Mouse (Mus musculus) left cerebral cortex, adult 2 months (tissue): ENCODE data around the gene Ofd1. TPM values are rescaled to one million over a fixed set of nuclear protein-coding genes. Genes with fewer than 3 reads are reported as not detected.

Source experiments
- DNase-seq, 2 experiments: peaks; one replicate each; pipeline ENCODE4 v3.0.0; 2021 to 2022; ENCODE audit warnings: low spot score in 2 of 2, mixed read lengths in 1 of 2; ENCODE audit errors: extremely low spot score in 1 of 2
- H3K27ac ChIP-seq: fragments of 200-600 bp; 2 replicates; pipeline ENCODE4 v1.8.1; 2022
- H3K4me3 ChIP-seq: fragments of 200-600 bp; 2 replicates; pipeline ENCODE4 v1.8.1; 2022
- CTCF ChIP-seq: fragments of 200-600 bp; IDR thresholded peaks from 2 replicates; pipeline ENCODE4 v1.8.1; 2022; ENCODE audit warnings: antibody characterized with exemption, mild to moderate bottlenecking, moderate library complexity
- intact Hi-C: fragments of 180-260 bp; cut with DNase I; formaldehyde crosslinking; loops from one replicate; pipeline ENCODE4 v1.15.1; 2025
- long read RNA-seq, 2 experiments: library from polyadenylated mRNA; stranded (forward); transcript quantifications; one replicate each; pipeline ENCODE4 v2.0.0; 2021; ENCODE audit warnings: borderline mapping rate in 2 of 2
- total RNA-seq, 2 experiments: library from RNA; stranded (reverse); gene quantifications; 2 replicates each; pipeline ENCODE4 v1.2.3; 2021

The Ofd1 gene
- total RNA-seq, result 1 to 10 TPM; 4.8 to 5.4 TPM
- long read RNA-seq, experiment 1, full-length matches to known transcripts, result 7 of 13 reads
- long read RNA-seq, experiment 1, partial matches to known transcripts, result 2 of 13 reads
- long read RNA-seq, experiment 1, other reads (novel, unspliced or antisense), result 4 of 13 reads
- long read RNA-seq, experiment 2, full-length matches to known transcripts, result 3 of 5 reads
- long read RNA-seq, experiment 2, partial matches to known transcripts, result 0 of 5 reads
- long read RNA-seq, experiment 2, other reads (novel, unspliced or antisense), result 2 of 5 reads

DNA sequence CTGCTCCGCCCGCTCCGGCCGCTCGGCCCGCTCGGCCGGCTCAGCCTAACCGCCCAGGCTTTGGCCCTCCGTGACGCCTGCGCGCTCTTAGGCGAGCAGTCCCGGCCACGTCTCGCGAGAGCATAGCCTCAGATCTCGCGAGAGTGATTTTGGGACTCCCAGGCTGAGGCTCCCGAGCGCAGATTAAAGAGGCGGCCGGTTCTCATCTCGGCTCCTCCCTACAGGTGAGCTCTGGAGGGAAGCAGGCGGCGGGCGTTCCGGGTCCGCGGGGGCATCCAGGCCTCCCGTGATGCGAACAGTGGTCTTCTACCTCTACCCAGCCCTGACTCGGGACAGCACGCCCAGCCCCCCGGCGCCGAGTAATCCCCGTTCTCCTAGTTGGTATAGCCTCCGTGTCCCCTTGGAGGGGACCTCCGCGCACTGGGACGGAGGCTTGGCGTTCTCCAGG lies at the start of gene Ofd1:
TSS of gene Ofd1 (minus strand) at position 89 of the 448 bp plus-strand sequence.
- Histone ChIP-seq H3K4me3 (peak within 1 kb of the TSS; percentile 69), H3K27ac (peak within 1 kb of the TSS; percentile 89)
- intact Hi-C loops, result loop anchor here (2.0 to 10.0 kb wide), 4 partner anchors 37 to 794 kb away; partner anchors contain the start of gene Rab9
- DNase-seq, result peak; percentile 85 to 90
- no peak for TF ChIP-seq CTCF

DNA sequence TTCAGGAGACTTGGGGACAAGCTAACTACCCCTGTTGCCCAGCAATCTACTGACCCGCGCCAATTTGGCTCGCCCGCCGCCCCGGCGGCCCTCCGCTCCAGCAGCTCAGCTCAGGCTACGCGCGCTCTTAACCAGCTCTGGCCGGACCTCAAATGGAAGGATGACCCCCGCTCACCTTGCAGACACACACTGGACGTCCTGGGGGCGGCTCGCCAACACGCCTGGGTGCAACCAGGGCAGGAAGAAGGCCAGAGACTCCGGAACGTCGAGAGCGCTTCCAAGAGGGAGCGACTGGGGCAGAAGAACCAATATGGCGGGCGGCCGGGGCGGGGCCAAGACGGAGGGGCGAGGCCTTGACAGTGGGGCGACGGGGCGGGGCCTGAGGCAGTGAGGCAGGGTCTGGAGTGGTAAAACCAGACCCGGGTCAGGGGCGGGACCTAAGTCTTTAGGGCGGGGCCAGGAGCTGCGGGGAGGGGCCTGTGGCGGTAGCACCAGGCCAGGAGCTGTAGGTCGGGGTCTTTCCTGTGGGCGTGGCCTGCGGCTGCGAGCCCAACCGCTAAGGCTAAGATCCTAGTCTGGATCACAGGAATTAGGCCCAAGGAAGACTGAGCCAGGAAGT lies 39.0 kb upstream of the Ofd1 start, which contains the start of gene Rab9:
TSS of gene Rab9 (minus strand) at position 503 of the 619 bp plus-strand sequence.
- peak; percentile 84 to 87 for DNase-seq
- intact Hi-C loops, result loop anchor here (1.0 to 5.0 kb wide), 2 partner anchors 31 to 37 kb away; partner anchors contain the start of genes Ofd1 and Trappc2
- Histone ChIP-seq H3K27ac (peak within 1 kb of the TSS; percentile 84), H3K4me3 (peak within 1 kb of the TSS; percentile 50)
- TF ChIP-seq CTCF, result no peak

DNA sequence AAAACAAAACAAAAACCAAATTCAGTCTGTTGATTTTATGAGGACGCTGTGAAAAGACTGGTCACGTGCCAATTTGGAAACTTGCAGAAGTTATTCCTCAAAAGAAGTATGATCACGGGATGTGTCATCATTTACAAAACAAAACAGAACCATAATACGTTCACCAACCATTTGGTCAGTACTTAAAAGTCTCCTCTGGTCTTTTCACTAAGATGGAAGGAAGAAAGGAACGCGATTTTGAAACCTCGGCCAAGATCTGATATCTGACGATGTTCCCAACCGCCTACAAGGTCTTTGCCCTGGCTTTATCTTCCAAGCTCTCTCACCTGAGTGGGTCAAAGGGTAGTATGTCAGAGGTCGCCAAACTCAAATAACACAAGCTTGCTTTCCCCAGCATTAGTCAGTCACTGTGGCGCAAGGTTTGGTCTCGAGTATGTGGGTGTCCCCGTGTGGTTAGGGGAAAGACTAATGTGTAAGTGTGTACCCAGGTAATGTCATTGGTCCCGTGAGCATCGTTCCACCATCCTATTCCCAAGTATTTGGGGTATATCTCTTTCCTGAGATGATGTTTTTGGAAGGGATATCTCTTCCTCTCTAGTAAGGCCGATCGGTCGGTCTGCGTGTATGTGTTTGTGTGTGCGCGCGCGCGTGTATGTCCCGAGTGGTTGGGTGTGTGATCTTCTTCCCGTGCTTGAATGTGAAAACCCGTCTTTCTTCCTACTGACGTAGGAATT lies 38.3 kb upstream of the Ofd1 start:
- intact Hi-C loops, result loop anchor here (1.0 to 5.0 kb wide), 2 partner anchors 32 to 36 kb away; partner anchors contain the start of genes Ofd1 and Trappc2

DNA sequence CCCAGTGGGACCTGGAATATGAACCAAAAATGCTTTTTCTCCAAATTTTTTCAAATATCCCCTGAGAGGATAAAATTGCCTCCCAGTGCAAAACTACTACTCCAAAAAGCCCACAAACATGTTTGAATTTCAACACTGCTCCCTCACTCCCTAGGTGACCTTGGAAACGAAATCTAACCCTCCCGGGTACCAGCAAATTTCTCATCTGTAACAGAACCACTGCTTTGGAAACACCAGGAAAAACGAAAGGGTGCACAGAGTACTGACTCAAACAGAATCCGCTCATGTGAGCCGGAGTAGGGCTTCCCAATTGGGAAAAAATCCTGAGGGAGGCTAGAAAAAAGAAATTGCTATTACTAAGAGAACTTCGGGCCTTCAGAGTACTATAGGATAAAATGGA lies 36.9 kb upstream of the Ofd1 start:
- DNase-seq, result no peak
- Histone ChIP-seq H3K4me3 (peak overlapping the region; percentile 22), H3K27ac (no peak overlapping the region)
- no peak for TF ChIP-seq CTCF
- intact Hi-C loops, result loop anchor here (5.0 kb wide), 1 partner anchor 35 kb away; the partner anchor contains the start of genes Ofd1 and Trappc2

More for the DNA sequence above, 38.3 kb upstream of the Ofd1 start:
- H3K4me3 ChIP-seq, result peak overlapping the region; percentile 50
- no peak for DNase-seq
- TF ChIP-seq CTCF, result no peak
- H3K27ac ChIP-seq, result peak overlapping the region; percentile 84

DNA sequence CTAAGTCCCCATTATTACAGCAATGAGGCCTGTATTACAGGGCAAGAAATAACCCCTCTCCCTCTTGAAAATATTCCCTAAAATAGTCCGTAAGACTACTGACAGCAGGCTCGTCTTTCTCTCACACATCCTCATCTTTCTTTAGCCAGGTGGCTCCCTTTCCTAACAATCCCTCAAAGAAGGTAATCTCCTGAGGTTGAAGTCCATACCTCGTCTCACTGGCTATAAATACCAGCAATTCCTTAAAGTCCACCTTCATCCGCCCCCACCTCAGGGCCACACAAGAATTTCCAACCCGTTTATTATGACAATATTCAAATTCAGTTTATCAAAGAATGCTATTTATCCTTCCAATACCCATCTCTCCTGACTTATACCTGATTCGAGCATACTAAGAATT lies 32.1 kb upstream of the Ofd1 start:
- H3K27ac ChIP-seq, result no peak overlapping the region
- no peak overlapping the region for H3K4me3 ChIP-seq
- intact Hi-C loops, result no loop called here
- DNase-seq, result no peak
- no peak for TF ChIP-seq CTCF

DNA sequence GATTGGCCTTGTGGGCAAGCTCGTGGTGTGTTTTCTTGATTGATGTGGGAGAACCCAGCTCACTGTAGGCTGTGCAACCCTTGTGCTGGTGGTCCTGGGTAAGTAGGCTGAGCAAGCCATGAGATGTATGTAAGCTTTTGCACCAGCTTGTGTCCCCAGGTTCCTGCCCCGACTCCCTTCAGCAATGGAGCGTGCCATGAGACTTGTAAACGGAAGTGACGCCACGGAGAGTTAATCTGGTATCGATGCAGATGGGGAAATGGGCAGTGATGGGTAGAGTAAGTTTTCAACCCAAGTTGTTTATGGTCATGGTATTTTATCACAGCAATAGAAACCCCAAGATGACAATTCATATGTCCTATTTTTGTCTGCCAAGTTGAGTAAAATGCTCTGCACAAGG lies 27.8 kb upstream of the Ofd1 start:
- intact Hi-C loops, result no loop called here
- TF ChIP-seq CTCF, result no peak
- Histone ChIP-seq H3K4me3 (no peak overlapping the region), H3K27ac (no peak overlapping the region)
- DNase-seq, result no peak

DNA sequence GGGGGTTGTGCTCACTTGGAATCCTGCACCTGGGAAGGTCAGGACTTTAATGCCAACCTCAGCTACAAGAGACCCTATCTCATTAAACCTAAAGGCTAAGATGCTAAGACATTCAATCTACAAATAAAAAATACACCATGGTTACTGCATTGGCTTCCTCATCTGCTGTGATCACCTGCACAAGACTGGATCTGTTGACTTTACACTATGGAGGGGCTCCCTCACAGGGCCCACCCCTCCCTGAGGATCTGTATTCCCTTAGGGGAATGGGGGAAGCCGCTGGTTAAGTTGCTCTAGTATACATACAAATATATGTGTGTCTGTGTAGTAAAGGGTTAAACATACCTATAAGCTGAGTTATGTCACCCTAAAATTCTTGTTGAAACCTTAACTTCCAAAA lies 15.0 kb upstream of the Ofd1 start:
- intact Hi-C loops, result no loop called here
- no peak overlapping the region for H3K27ac ChIP-seq
- DNase-seq, result no peak
- H3K4me3 ChIP-seq, result no peak overlapping the region
- TF ChIP-seq CTCF, result no peak

DNA sequence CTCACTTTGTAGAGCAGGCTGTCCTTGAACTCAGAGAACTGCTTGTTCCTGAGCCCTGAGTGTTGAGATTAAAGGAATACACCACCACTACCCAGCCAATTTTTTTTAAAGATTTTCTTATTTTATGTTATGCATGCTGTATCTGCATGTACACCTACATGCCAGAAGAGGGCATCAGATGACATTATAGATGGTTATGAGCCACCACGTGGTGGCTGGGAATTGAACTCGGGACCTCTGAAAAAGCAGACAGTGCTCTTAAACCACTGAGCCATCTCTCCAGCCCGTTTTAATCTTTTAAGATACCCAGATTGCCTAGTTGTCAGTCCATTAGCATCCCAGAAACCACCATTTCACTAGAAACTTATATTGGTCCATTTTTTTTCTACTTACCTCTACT lies 13.8 kb upstream of the Ofd1 start:
- peak; percentile 16 for TF ChIP-seq CTCF
- DNase-seq, result no peak
- intact Hi-C loops, result no loop called here
- Histone ChIP-seq H3K4me3 (no peak overlapping the region), H3K27ac (no peak overlapping the region)

DNA sequence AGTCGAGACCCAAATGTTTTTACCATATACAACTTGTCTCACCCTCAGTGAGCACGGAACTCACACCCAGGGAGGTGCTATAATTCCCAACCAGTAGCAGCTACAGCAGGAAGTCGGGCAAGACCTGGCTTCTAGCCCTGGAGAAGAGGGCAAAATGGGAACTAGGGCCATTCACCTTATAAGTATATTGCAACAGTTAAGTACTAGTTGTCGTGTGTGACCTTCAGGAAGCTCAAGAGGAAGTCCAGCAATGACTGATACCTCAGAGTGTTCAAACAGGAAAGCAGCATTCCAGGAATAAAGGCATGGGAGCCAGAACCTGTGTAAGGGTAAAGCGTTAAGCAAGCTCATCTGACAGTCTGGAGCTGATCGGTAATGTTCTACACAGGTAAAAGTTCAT lies 13.0 kb upstream of the Ofd1 start:
- no peak overlapping the region for H3K4me3 ChIP-seq
- no peak overlapping the region for H3K27ac ChIP-seq
- intact Hi-C loops, result no loop called here
- no peak for TF ChIP-seq CTCF
- no peak for DNase-seq

DNA sequence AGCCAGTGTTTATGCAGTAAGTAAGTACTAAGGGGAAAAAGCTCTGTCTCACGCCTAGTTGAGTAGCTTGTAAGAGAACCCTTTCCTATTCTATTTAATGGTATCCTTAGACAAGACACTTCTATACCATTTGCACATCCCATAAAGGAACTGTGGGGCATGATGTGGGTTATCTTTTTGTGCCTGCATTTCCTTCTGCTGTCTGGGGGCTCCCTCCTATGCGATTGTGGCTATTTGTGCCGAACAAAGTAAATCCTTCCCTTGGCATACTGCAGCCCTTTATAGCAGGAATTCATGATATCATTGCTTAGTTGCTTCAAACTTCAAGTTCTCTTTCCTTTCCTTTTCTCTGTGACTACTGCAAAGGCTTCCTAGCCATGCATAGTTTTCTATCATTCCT lies 4.0 kb upstream of the Ofd1 start:
- no peak for DNase-seq
- intact Hi-C loops, result loop anchor here (5.0 to 10.0 kb wide), 3 partner anchors 33 to 790 kb away; partner anchors contain the start of gene Rab9
- H3K4me3 ChIP-seq, result no peak overlapping the region
- H3K27ac ChIP-seq, result no peak overlapping the region
- no peak for TF ChIP-seq CTCF

DNA sequence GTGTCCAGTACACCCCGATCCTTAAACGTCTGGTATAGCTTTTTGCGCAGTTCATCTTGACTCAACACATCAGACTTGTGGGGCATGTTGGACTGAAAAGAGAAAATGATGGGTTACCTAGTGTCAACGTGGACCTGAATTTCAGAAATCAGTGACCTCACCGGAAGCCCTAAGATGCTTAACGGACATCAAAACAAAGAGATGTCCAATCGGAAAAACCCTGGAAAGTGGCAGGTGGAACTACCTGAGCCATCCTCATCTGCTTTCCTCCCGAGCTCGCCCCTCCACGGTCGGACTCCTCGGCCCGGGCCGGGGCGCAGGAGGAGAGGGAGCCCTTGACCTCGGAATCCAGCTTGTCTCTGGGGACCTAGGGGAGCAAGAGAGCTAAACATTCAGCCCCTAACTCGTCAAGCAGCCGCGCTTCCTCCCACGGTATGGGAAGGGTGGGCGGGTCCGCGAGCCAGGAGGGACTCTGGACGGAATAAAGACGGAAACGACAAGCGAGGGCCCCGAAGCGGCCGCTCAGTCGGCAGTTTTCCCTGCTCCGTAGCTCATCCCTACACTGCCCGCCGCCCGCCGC lies 378 bp downstream of the Ofd1 start, which contains the start of gene Trappc2:
TSS of gene Trappc2 (plus strand) at position 539 of the 580 bp plus-strand sequence.
- DNase-seq, result peak in 1 of 2 experiments; percentile 13
- no peak for TF ChIP-seq CTCF
- Histone ChIP-seq H3K4me3 (peak within 1 kb of the TSS; percentile 69), H3K27ac (peak within 1 kb of the TSS; percentile 89)
- intact Hi-C loops, result loop anchor here (2.0 to 10.0 kb wide), 4 partner anchors 37 to 795 kb away; partner anchors contain the start of gene Rab9
